Mouse (Mus musculus): ENCODE data around the gene Npsr1. TPM values are rescaled to one million over a fixed set of nuclear protein-coding genes. Genes with fewer than 3 reads are reported as not detected.

The Npsr1 gene
- total RNA-seq, 2 experiments from 2014 or later: not detected

DNA sequence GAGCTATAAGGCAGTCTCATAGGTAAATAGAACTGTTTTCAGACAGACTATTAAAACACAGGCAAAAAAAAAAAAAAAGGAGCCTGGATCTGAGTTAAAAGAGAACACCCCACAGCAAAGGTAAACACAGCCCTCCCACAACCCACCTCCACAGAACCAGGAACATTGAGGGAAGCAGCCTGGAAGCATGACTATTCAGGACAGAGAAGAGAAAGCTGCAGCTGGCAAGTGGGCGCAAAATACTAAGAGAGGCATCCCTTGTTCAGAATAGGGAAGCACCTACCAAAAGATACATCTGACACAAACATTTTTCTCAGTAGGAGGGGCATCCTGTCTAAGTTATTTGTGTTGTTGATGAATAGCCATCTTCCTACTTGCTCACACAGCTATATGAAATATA lies 113.8 kb downstream of the Npsr1 start:
- DNase-seq: no peak
- intact Hi-C loops (cut with DNase I): no loop called here

DNA sequence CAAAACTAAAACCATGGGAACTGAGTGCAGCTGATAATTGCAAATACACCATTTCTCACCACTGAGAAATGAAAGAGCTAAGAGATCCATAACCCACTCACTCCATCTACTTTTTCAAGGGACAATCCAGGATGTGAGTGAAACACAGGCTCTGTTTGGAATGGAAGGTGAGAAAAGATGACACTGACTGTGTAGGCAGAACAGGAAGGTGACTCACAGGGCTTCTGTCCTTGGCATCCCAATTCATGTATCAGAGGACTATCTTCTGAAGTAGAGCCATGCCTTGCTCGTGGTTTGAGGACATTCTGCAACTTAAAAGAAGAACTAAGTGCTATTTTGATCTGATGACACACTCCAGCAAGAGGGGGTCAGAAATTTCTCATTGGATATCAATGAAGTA lies 119.9 kb downstream of the Npsr1 start:
- DNase-seq: no peak
- intact Hi-C loops (cut with DNase I): no loop called here

GRCm38 (mm10) chr9:24236461-24236860 lies 138.7 kb downstream of the Npsr1 start:
- intact Hi-C loops (cut with DNase I): no loop called here
- no peak for DNase-seq

DNA sequence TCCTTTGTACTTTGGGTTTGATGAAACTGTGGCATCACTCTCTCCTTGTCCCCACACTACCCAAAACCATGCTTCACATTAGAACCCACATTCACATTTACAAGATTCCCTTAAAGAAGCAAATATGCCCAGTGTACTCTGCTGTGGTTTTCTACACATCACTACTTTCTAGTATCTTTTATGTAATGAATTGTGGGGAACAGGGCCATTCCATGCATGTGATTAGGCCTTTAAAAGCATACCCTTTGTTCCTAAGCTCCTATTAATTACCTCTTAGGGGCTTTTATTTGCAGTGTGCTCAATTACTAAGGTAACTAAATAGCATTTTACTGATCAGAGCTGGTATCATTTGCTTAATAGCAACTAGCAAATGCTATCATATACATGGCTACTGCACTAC lies 149.8 kb downstream of the Npsr1 start:
- no peak for DNase-seq
- intact Hi-C loops (cut with DNase I): no loop called here

DNA sequence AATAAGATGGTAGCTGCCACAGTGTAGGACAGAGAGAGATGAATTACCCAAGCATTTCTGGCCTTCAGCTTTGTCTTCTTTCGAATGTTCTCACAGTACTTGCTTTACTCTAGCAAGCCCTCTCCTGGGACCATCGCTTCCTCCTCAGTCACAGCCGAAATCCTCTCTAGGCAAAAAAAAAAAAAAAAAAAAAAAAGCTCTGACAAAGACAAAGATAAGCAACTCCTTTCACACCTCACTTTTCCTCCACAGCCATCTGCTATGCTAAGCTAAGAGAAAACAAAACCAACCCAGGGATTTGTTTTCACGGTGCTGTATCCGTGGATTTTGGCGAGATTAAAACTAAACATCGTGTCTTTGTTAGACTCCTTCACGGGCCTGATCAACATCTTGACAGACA lies 156.4 kb downstream of the Npsr1 start:
- no peak for DNase-seq
- intact Hi-C loops (cut with DNase I): no loop called here

- intact Hi-C loops (cut with DNase I): no loop called here
- no peak for DNase-seq
Measured at GRCm38 (mm10) chr9:24280498-24281287, 182.9 kb downstream of the Npsr1 start.

- DNase-seq: no peak
- intact Hi-C loops (cut with DNase I): no loop called here
Measured at GRCm38 (mm10) chr9:24282617-24283016, 184.8 kb downstream of the Npsr1 start.

DNA sequence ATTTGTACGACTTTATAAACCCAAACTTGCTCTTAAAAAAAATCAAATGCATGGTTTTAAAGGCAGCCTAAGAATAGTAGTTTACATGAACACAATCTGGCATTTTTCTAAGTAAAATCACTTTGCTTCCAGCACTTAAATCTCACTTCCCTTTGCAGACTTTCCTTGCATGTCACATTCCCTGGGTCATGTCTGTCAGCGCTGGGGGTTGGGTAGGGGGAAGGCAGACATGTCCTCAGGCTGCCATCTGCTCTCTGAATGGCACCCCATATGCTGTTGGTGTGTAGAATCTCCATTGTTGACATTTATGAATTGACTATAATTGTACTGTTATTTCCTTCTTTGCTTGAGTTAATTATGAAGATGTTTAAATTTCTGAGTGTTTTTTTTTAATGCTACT lies 185.3 kb downstream of the Npsr1 start:
- intact Hi-C loops (cut with DNase I): no loop called here
- DNase-seq: no peak

- intact Hi-C loops (cut with DNase I): no loop called here
- no peak for DNase-seq
Measured at GRCm38 (mm10) chr9:24283536-24283935, 185.7 kb downstream of the Npsr1 start.

DNA sequence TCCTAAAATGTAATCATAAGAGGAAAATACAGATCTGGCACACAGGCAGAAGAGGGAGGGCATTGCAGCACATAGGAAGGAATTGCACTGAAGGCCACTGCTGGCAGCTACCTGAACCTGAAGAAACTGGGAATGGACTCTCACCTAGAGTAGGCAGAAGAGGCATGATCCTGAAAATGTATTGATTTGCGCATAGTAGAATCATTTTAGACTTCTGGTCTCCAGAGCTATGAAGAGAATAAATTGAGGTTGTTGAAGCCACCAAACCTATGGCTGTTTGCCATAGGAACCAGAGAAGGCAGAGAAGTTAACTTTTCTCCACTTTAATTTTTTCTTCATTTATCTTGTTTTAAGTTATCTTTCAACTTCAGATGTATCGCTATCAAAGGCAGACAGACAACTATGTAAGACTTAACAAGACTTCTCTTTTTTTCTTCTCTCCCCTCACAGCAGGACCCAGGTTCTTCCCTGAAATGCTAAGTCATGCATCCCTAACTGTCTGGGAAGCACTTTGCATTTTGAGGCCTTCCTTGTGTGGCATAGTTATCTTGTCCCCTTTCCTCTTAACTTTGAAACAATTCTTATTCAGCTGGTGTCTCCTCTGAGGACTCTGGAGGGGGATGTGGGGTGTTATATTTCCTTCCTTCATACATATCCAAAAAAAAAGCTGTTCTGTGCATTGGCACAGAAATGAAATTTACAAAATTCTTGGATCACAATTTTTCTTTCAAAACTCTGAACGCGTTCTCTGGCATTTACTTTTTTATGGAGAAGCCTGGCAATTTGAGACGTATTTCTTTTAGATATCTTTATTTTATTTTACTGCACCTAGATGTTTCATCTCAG lies 186.7 kb downstream of the Npsr1 start:
- no peak for DNase-seq
- intact Hi-C loops (cut with DNase I): no loop called here

GRCm38 (mm10) chr9:24285419-24285818 lies 187.6 kb downstream of the Npsr1 start:
- intact Hi-C loops (cut with DNase I): no loop called here
- no peak for DNase-seq

GRCm38 (mm10) chr9:24291385-24291784 lies 193.6 kb downstream of the Npsr1 start:
- DNase-seq: no peak
- intact Hi-C loops (cut with DNase I): no loop called here

- no peak for DNase-seq
- intact Hi-C loops (cut with DNase I): no loop called here
Measured at GRCm38 (mm10) chr9:24293252-24293959, 195.6 kb downstream of the Npsr1 start.

GRCm38 (mm10) chr9:24302906-24303305 lies 205.1 kb downstream of the Npsr1 start:
- intact Hi-C loops (cut with DNase I): no loop called here
- no peak for DNase-seq

- intact Hi-C loops (cut with DNase I): no loop called here
- DNase-seq: no peak
Measured at GRCm38 (mm10) chr9:24306990-24307389, 209.2 kb downstream of the Npsr1 start.

DNA sequence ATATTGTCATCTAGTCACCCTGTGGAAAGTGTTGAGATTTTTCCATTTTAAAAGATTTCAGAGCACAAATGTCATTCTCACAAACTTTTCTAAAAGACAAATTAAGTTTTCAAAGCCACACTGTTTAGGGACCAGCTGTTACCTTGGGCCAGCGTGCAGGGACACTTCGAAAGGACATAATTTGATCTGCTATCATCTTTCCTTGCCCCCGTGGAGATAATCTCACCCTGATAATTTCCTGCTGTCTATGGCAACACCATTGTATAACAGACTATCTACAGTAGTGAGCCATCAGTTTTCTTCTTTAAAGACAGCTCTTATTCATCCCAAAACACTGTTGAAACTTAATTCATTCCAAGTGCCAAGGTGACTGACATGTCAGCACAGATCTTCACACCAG lies 209.6 kb downstream of the Npsr1 start:
- DNase-seq: no peak
- intact Hi-C loops (cut with DNase I): no loop called here

- intact Hi-C loops (cut with DNase I): no loop called here
- no peak for DNase-seq
Measured at GRCm38 (mm10) chr9:24315835-24316234, 218.0 kb downstream of the Npsr1 start.

DNA sequence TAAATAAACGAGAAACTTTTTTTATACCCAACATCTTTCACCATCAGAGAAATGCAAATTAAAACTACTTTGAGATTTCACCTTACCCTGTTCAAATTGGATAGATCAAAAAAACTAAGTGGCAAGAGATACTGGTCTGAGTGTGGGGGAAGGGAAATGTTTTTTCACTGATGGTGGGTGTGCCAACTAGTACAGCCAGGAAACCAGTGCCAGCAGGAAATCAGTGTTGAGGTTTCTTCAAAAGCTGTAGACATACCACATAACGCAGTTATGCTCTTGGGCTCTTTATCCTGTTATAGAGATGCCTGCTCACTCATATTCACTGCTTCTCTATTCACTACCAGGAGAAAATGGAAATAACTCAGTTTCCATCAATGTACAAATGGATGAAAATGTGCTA lies 233.9 kb downstream of the Npsr1 start:
- no peak for DNase-seq
- intact Hi-C loops (cut with DNase I): no loop called here

DNA sequence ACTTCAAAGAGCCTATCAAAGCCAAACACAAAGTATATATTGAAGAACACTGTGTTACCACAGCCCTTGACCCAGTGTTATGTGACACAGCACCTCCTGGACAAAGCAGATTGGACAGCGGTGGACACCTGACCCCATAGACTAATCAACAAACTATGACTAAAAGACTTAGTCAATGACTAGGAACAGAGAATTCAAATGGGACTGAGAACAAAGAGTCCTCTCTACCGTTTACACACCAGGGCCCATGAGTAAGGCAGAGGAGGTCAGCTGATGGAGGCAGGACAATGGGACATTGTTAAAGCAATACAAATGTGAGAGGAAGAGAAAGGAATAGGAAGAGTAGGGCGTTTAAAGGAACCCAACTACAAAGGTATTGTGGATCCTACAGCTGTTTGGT lies 243.5 kb downstream of the Npsr1 start:
- no peak for DNase-seq
- intact Hi-C loops (cut with DNase I): no loop called here

- intact Hi-C loops (cut with DNase I): no loop called here
- DNase-seq: no peak
Measured at GRCm38 (mm10) chr9:24347011-24347410, 249.2 kb downstream of the Npsr1 start.

GRCm38 (mm10) chr9:24349510-24349909 lies 251.7 kb downstream of the Npsr1 start:
- no peak for DNase-seq
- intact Hi-C loops (cut with DNase I): no loop called here
